ENCODE assay signal across 8 mouse cellular contexts in genomic region chr5:24750321-24751304, GRCm38 (mm10). TPM values are rescaled to one million over a fixed set of nuclear protein-coding genes. Genes with fewer than 3 reads are reported as not detected.
DNase-seq lines count a peak whose midpoint lies in the region; ATAC-seq lines count a peak whose summit lies in the region.

No protein-coding gene starts in this region.

- intact Hi-C loops in gastrocnemius, postnatal 36 days (cut with DNase I): loop anchor here (5.0 kb wide), 1 partner anchor 73 kb away; no protein-coding TSS in a partner anchor
- intact Hi-C loops in left cerebral cortex, postnatal 25 days (cut with DNase I): loop anchor here (1.0 to 2.0 kb wide), 3 partner anchors 30 to 92 kb away; partner anchors contain the start of genes Nub1 and Rheb

- H3K4me1 ChIP-seq in intestine, embryonic 16.5 days (ENCODE audit: control insufficient read depth, insufficient read depth, low read length): peaks cover 38% of the 10 kb centered on the region

- peak; percentile 74 for DNase-seq in adrenal gland, adult 8-10 months
- peak; percentile 93 for DNase-seq in embryo, embryonic 11 days
- peak; percentile 81 to 86 for DNase-seq in gastrocnemius, postnatal 36 days
- DNase-seq in left cerebral cortex, postnatal 25 days (ENCODE audit: low spot score in 2 of 2): peak; percentile 86 to 87
- peak; percentile 90 for DNase-seq in mesoderm, embryonic 11.5 days (ENCODE audit: low read depth, low spot score)
- peak; percentile 85 for DNase-seq in right cerebral cortex, postnatal 25 days
- peak; percentile 97 for DNase-seq in yolk sac, embryonic 10.5 days (ENCODE audit: low spot score)

- H3K27ac ChIP-seq in intestine, embryonic 16.5 days (ENCODE audit: low read length): peak overlapping the region; percentile 93

- no peaks in the 10 kb centered on the region for H3K27me3 ChIP-seq in intestine, embryonic 16.5 days (replicated peaks; ENCODE audit: control insufficient read depth, insufficient read depth, low read length)

- H3K4me3 ChIP-seq in intestine, embryonic 16.5 days (ENCODE audit: low read length): peak overlapping the region; percentile 59

- no peaks in the 10 kb centered on the region for H3K36me3 ChIP-seq in intestine, embryonic 16.5 days (ENCODE audit: control insufficient read depth, insufficient read depth, low read length)

- H3K9ac ChIP-seq in intestine, embryonic 16.5 days (ENCODE audit: low read depth, low read length): peak overlapping the region; percentile 87

- no peaks in the 10 kb centered on the region for H3K9me3 ChIP-seq in intestine, embryonic 16.5 days (ENCODE audit: control insufficient read depth, low read length)

- under 1% methylated on average over 59 of the region's 59 CpGs for WGBS in intestine, embryonic 16.5 days

- peak overlapping the region; percentile 82 for H3K4me2 ChIP-seq in intestine, embryonic 16.5 days (ENCODE audit: low read depth, low read length)

- ATAC-seq in intestine, embryonic 16.5 days: peak; percentile 79

RNA-seq across cellular contexts. Expression of gene Crygn, which starts 7.2 kb away (rescaled TPM):
- 1 to 10 TPM in 1 of 4 experiments, not detected in 3; 5.3 TPM for total RNA-seq in adrenal gland, adult 8-10 months (2022)
- 1 to 10 TPM in 1 of 2 experiments, not detected in 1; 3.2 TPM for total RNA-seq in gastrocnemius, postnatal 36 days (2021)
- 1.0 and 1.4 TPM in 2 replicates for polyA plus RNA-seq in intestine, embryonic 16.5 days (2015; fragmentation: Nextera tagmentation; extraction: Ambion mirVana)
- not detected for total RNA-seq in left cerebral cortex, postnatal 25 days (2021)

RNA-seq across cellular contexts. Expression of gene Wdr86, which starts 20.1 kb away (rescaled TPM):
- 1 to 10 TPM; 2.5 to 3.5 (median 2.7) TPM for total RNA-seq in adrenal gland, adult 8-10 months (2022)
- total RNA-seq in gastrocnemius, postnatal 36 days (2021): not detected
- polyA plus RNA-seq in intestine, embryonic 16.5 days (2015; fragmentation: Nextera tagmentation; extraction: Ambion mirVana): 6.8 and 8.4 TPM in 2 replicates
- total RNA-seq in left cerebral cortex, postnatal 25 days (2021): 1 to 10 TPM in 1 of 2 experiments, under 1 TPM in 1; 0.94 to 1.2 TPM

Comparison
In these comparisons a context has a peak if more than half of its experiments do, and no peak if none do; other contexts are left out.
1. Peak in every context shown above with its lines: DNase-seq, ATAC-seq, H3K4me3 ChIP-seq and H3K27ac ChIP-seq.